Mouse (Mus musculus) C2C12 (cell line): ENCODE measurements around the gene Mslnl.

ENCODE experiments used
- CEBPB ChIP-seq: IDR thresholded peaks from one replicate; pipeline ENCODE4 v1.6.1; 2011; ENCODE audit warnings: low read depth, mild to moderate bottlenecking, control low read depth, moderate library complexity
- CTCF ChIP-seq: IDR thresholded peaks from one replicate; pipeline ENCODE4 v1.5.1; 2011; ENCODE audit not compliant: control insufficient read depth, insufficient read depth, insufficient read length
- FOSL1 ChIP-seq: IDR thresholded peaks from one replicate; pipeline ENCODE4 v1.8.0; 2011; ENCODE audit warnings: mild to moderate bottlenecking, low read length; ENCODE audit not compliant: poor library complexity, insufficient read depth, severe bottlenecking
- MAX ChIP-seq: IDR thresholded peaks from one replicate; pipeline ENCODE4 v1.6.1; 2011; ENCODE audit warnings: mild to moderate bottlenecking, control low read depth
- MYOD1 ChIP-seq: IDR thresholded peaks from one replicate; pipeline ENCODE4 v1.6.1; 2011; ENCODE audit warnings: low read depth; ENCODE audit not compliant: control insufficient read depth, insufficient read length
- MYOG ChIP-seq: IDR thresholded peaks from one replicate; pipeline ENCODE4 v1.6.1; 2011; ENCODE audit not compliant: control insufficient read depth, insufficient read length; ENCODE audit errors: extremely low read depth
- USF1 ChIP-seq: IDR thresholded peaks from one replicate; pipeline ENCODE4 v1.6.1; 2011; ENCODE audit warnings: low read depth, mild to moderate bottlenecking, control low read depth, moderate library complexity

GRCm38 (mm10) chr17:25785281-25785745 lies 49.5 kb downstream of the Mslnl start, which contains the start of gene Haghl:
- TF ChIP-seq CTCF, result no peak
- no peak for TF ChIP-seq CEBPB
- TF ChIP-seq USF1, result no peak
- no peak for TF ChIP-seq FOSL1
- no peak for TF ChIP-seq MAX
- TF ChIP-seq MYOD1, result no peak
- TF ChIP-seq MYOG, result no peak
